Mouse (Mus musculus): Measurements from ENCODE around the gene E130114P18Rik.

The E130114P18Rik gene

GRCm38 (mm10) chr4:97608134-97608533, 169.7 kb downstream of the E130114P18Rik start:
- no peak for DNase-seq (ENCODE audit: extremely low spot score)

GRCm38 (mm10) chr4:97607169-97607568, 170.7 kb downstream of the E130114P18Rik start:
- DNase-seq (ENCODE audit: extremely low spot score), result no peak

GRCm38 (mm10) chr4:97606524-97606923, 171.4 kb downstream of the E130114P18Rik start:
- no peak for DNase-seq (ENCODE audit: extremely low spot score)

GRCm38 (mm10) chr4:97602579-97602978, 175.3 kb downstream of the E130114P18Rik start:
- DNase-seq (ENCODE audit: extremely low spot score), result no peak

GRCm38 (mm10) chr4:97600875-97601835, 176.7 kb downstream of the E130114P18Rik start:
- peak; percentile 30 for DNase-seq (ENCODE audit: extremely low spot score)

GRCm38 (mm10) chr4:97597443-97597842, 180.4 kb downstream of the E130114P18Rik start:
- no peak for DNase-seq (ENCODE audit: extremely low spot score)

- DNase-seq (ENCODE audit: extremely low spot score), result no peak
These were observed 181.5 kb downstream of the E130114P18Rik start for GRCm38 (mm10) chr4:97596348-97596747.

GRCm38 (mm10) chr4:97593869-97594268, 184.0 kb downstream of the E130114P18Rik start:
- no peak for DNase-seq (ENCODE audit: extremely low spot score)

GRCm38 (mm10) chr4:97589790-97590189, 188.1 kb downstream of the E130114P18Rik start:
- no peak for DNase-seq (ENCODE audit: extremely low spot score)

GRCm38 (mm10) chr4:97587412-97588010, 190.4 kb downstream of the E130114P18Rik start:
- no peak for DNase-seq (ENCODE audit: extremely low spot score)

- DNase-seq (ENCODE audit: extremely low spot score), result no peak
These were observed 192.7 kb downstream of the E130114P18Rik start for GRCm38 (mm10) chr4:97585170-97585569.

GRCm38 (mm10) chr4:97584445-97585130, 193.3 kb downstream of the E130114P18Rik start:
- DNase-seq (ENCODE audit: extremely low spot score), result no peak

- DNase-seq (ENCODE audit: extremely low spot score), result no peak
These were observed 195.0 kb downstream of the E130114P18Rik start for GRCm38 (mm10) chr4:97582796-97583430.

GRCm38 (mm10) chr4:97582064-97582415, 195.8 kb downstream of the E130114P18Rik start:
- no peak for DNase-seq (ENCODE audit: extremely low spot score)

- no peak for DNase-seq (ENCODE audit: extremely low spot score)
These were observed 196.4 kb downstream of the E130114P18Rik start for GRCm38 (mm10) chr4:97581314-97582063.

- no peak for DNase-seq (ENCODE audit: extremely low spot score)
These were observed 197.0 kb downstream of the E130114P18Rik start for GRCm38 (mm10) chr4:97580906-97581305.

- DNase-seq (ENCODE audit: extremely low spot score), result no peak
These were observed 199.2 kb downstream of the E130114P18Rik start for GRCm38 (mm10) chr4:97578571-97579165.

- no peak for DNase-seq (ENCODE audit: extremely low spot score)
These were observed 200.4 kb downstream of the E130114P18Rik start for GRCm38 (mm10) chr4:97577431-97577830.

- peak; percentile 20 for DNase-seq (ENCODE audit: extremely low spot score)
These were observed 202.4 kb downstream of the E130114P18Rik start for GRCm38 (mm10) chr4:97575447-97575846.

- DNase-seq (ENCODE audit: extremely low spot score), result no peak
These were observed 208.6 kb downstream of the E130114P18Rik start for GRCm38 (mm10) chr4:97569320-97569719.

- peak; percentile 64 for DNase-seq (ENCODE audit: extremely low spot score)
These were observed 213.2 kb downstream of the E130114P18Rik start for GRCm38 (mm10) chr4:97564656-97565055.
